Mouse (Mus musculus) limb, embryonic 10.5 days (tissue): ENCODE measurements around the gene Gpr1. TPM values are rescaled to one million over a fixed set of nuclear protein-coding genes. Genes with fewer than 3 reads are reported as not detected.
"Not testable (repeated sequence)": the region's sequence is repeated elsewhere in the genome, so short reads cannot be mapped to it uniquely, and the experiment has no call there.

ENCODE experiments used
- DNase-seq: peaks from one replicate; pipeline ENCODE4 v3.0.0-alpha.2; 2017; ENCODE audit warnings: low spot score
- H3K27ac ChIP-seq: fragments of 300-500 bp; sonication (generic); 2 replicates; pipeline ENCODE4 v1.5.1; 2016; ENCODE audit warnings: mild to moderate bottlenecking
- H3K27me3 ChIP-seq: fragments of 300-500 bp; sonication (generic); 2 replicates; pipeline ENCODE4 v1.6.1; 2016; ENCODE audit warnings: low read depth, mild to moderate bottlenecking; ENCODE audit not compliant: poor library complexity, severe bottlenecking
- H3K36me3 ChIP-seq: fragments of 300-500 bp; sonication (generic); 2 replicates; pipeline ENCODE4 v1.6.1; 2016; ENCODE audit warnings: mild to moderate bottlenecking, moderate library complexity
- H3K4me1 ChIP-seq: fragments of 300-500 bp; sonication (generic); 2 replicates; pipeline ENCODE4 v1.6.1; 2016
- H3K4me3 ChIP-seq: fragments of 300-500 bp; sonication (generic); 2 replicates; pipeline ENCODE4 v1.5.1; 2016; ENCODE audit warnings: mild to moderate bottlenecking, moderate library complexity
- H3K9me3 ChIP-seq: fragments of 300-500 bp; sonication (generic); replicated peaks from 2 replicates; pipeline ENCODE4 v1.6.1; 2016; ENCODE audit warnings: mild to moderate bottlenecking
- WGBS: fragments of 180-500 bp; shearing (Covaris S2); methylation state at CpG from one replicate; pipeline ENCODE4 v1.1.7; 2016; 5-methylcytosine and 5-hydroxymethylcytosine counted together
- microRNA-seq: library from miRNA; unstranded; fragments of <30 nt; microRNA quantifications from one replicate; pipeline ENCODE4, GENCODE M21; 2017
- polyA plus RNA-seq: library from polyadenylated mRNA; unstranded; fragments of >200 nt; fragmentation: Nextera tagmentation; extraction: Ambion mirVana; gene quantifications from 2 replicates; pipeline ENCODE4 v1.2.1, GENCODE M21; 2016

Gpr1 gene
- polyA plus RNA-seq, 1 experiment from 2014 or later: 0.08 TPM

DNA sequence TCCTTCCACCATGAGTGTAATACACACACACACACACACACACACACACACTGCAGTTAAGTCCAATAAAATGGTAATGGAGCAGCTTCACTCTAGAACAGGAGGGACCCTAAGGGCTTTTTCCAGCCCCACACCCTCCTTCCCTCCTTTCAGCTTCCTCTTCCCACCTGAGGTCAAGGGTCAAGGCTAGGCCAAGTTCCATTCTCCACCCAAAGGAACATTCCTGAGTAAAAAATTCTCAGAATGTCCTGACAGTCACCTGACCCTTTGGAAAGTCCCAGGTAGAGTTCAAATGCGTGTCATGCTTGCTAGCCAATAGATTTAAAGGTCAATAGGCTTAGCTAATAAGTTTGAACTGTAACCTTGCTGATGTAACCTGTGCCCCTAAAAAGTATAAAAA is 75.8 kb downstream of the Gpr1 start:
- H3K27ac ChIP-seq, H3K4me3 ChIP-seq, DNase-seq, H3K9me3 ChIP-seq, H3K27me3 ChIP-seq, H3K4me1 ChIP-seq: not testable (repeated sequence)
- WGBS: 90% methylated on average over 1 of the region's 1 CpGs
- peaks cover 49% of the 10 kb centered on the region for H3K36me3 ChIP-seq

DNA sequence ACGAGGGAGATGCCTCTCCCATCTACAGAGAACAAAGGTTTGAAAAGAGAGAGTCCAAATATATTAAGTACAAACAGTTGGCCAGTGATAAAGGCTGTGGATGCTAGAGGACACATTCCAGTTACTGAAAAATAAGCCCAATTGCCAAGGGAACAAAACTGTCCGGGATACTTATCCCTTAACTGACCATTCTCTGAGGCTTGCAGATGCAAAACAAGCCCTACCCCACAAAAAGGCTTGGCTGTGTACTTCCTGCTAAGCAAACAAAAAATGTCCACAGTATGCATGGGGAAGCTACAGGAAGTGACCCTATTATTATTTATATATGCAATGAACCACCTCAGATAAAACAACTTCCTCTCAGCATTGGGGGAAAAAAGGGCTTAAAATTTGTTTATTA is 76.4 kb downstream of the Gpr1 start:
- Histone ChIP-seq H3K4me3 (no peak overlapping the region), H3K27me3 (no peaks in the 10 kb centered on the region), H3K4me1 (no peaks in the 10 kb centered on the region), H3K27ac (no peak overlapping the region), H3K9me3 (no peaks in the 10 kb centered on the region), H3K36me3 (peaks cover 43% of the 10 kb centered on the region)
- WGBS: 92% methylated on average over 2 of the region's 2 CpGs
- DNase-seq: no peak

DNA sequence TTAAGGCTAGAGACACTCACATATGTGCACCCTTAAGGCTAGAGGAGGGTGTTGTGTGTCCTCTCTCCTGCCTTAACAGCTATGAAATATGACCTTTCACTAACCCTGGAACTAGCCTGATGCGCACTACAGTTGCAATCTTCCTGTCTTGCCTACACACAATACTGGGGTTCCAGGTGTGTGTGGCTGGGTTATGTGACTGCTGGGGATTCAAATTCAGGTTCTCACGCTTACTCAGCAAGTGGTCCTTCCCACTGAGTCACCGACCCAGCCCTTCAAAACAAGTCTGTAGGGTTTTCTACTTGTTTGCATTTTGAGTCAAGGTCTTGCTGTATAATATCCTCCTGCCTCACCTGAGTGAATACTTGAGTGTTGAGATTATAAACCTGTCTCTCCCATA is 79.8 kb downstream of the Gpr1 start:
- DNase-seq: no peak
- peaks cover 12% of the 10 kb centered on the region for H3K36me3 ChIP-seq
- H3K27me3 ChIP-seq: no peaks in the 10 kb centered on the region
- WGBS: 77% methylated on average over 3 of the region's 3 CpGs
- no peak overlapping the region for H3K4me3 ChIP-seq
- peaks cover 6% of the 10 kb centered on the region for H3K4me1 ChIP-seq
- no peaks in the 10 kb centered on the region for H3K9me3 ChIP-seq
- no peak overlapping the region for H3K27ac ChIP-seq

Small RNA genes within 50 kb of the gene (microRNA-seq; reads per million reads assigned to microRNA genes)
- gene Gm24557 (not detected), gene Gm27512 (not detected)

Other genes with a start within 250 kb of the Gpr1 start
- 10.0 and 11.2 TPM in 2 replicates for gene Ino80d, start 99.9 kb downstream of the Gpr1 start, polyA plus RNA-seq
- gene Eef1b2, start 37.7 kb downstream of the Gpr1 start, polyA plus RNA-seq: 676 and 742 TPM in 2 replicates
- 151 and 163 TPM in 2 replicates for gene Ndufs1, start 37.7 kb downstream of the Gpr1 start, polyA plus RNA-seq
- gene Zdbf2, start 58.7 kb upstream of the Gpr1 start, polyA plus RNA-seq: 10.9 and 12.8 TPM in 2 replicates
- gene Adam23, start 231.3 kb upstream of the Gpr1 start, polyA plus RNA-seq: 1.6 and 3.1 TPM in 2 replicates